Mouse (Mus musculus): ENCODE measurements around the gene Ap5s1. TPM values are rescaled to one million over a fixed set of nuclear protein-coding genes. Genes with fewer than 3 reads are reported as not detected.

Ap5s1 gene
- polyA plus RNA-seq, 2 experiments = 26.7 to 29.5 TPM

- Histone ChIP-seq H3K36me3 (ENCODE audit: control insufficient read depth, insufficient read depth, low read length) (no peaks in the 10 kb centered on the region; the same call in 1 of the 2 replicates), H3K4me2 (replicated peaks; ENCODE audit: low read depth, low read length, severe bottlenecking) (peak overlapping the region; percentile 68), H3K27me3 (ENCODE audit: control insufficient read depth, insufficient read depth, low read length) (no peaks in the 10 kb centered on the region), H3K27ac (replicated peaks; ENCODE audit: low read depth, low read length) (peak overlapping the region; percentile 95), H3K4me3 (replicated peaks; ENCODE audit: low read length) (peak overlapping the region; percentile 67), H3K9me3 (ENCODE audit: control insufficient read depth, low read length) (no peaks in the 10 kb centered on the region), H3K9ac (ENCODE audit: low read depth, low read length, severe bottlenecking) (peak overlapping the region; percentile 60), H3K4me1 (ENCODE audit: control insufficient read depth, insufficient read depth, low read length) (peaks cover 19% of the 10 kb centered on the region)
- 7% methylated on average over 10 of the region's 10 CpGs for WGBS
- TF ChIP-seq POLR2A (IDR thresholded peaks at IDR 0.05; ENCODE audit: borderline replicate concordance, extremely low read depth, insufficient read depth, insufficient read length) = peak; percentile 65; the same call in 1 of the 2 replicates
- ATAC-seq (ENCODE audit: low FRiP score, low read depth) = peak; percentile 75
- DNase-seq (ENCODE audit: low spot score) = no peak
Measured at GRCm38 (mm10) chr2:131261481-131262212, 54.8 kb downstream of the Ap5s1 start.

- Histone ChIP-seq H3K27me3 (ENCODE audit: control insufficient read depth, insufficient read depth, low read length) (no peaks in the 10 kb centered on the region), H3K9me3 (ENCODE audit: control insufficient read depth, low read length) (no peaks in the 10 kb centered on the region), H3K4me3 (replicated peaks; ENCODE audit: low read length) (peak within 1 kb of the TSS; percentile 67), H3K9ac (ENCODE audit: low read depth, low read length, severe bottlenecking) (peak within 1 kb of the TSS; percentile 95), H3K27ac (replicated peaks; ENCODE audit: low read depth, low read length) (peak within 1 kb of the TSS; percentile 95), H3K4me1 (ENCODE audit: control insufficient read depth, insufficient read depth, low read length) (peaks cover 19% of the 10 kb centered on the region), H3K4me2 (replicated peaks; ENCODE audit: low read depth, low read length, severe bottlenecking) (peak within 1 kb of the TSS; percentile 72), H3K36me3 (ENCODE audit: control insufficient read depth, insufficient read depth, low read length) (no peaks in the 10 kb centered on the region; the same call in 1 of the 2 replicates)
- ATAC-seq (ENCODE audit: low FRiP score, low read depth) (peak; percentile 99), DNase-seq (ENCODE audit: low spot score) (peak; percentile 98)
- TF ChIP-seq POLR2A (IDR thresholded peaks at IDR 0.05; ENCODE audit: borderline replicate concordance, extremely low read depth, insufficient read depth, insufficient read length) = peak; percentile 90
- under 1% methylated on average over 41 of the region's 49 CpGs for WGBS
Measured at GRCm38 (mm10) chr2:131262213-131262672, 55.4 kb downstream of the Ap5s1 start, which contains the start of gene Pank2. Gene Pank2, plus strand, starts transcription at chr2:131262495.

Other genes with a start within 250 kb of the Ap5s1 start
- 56.1 and 72.8 TPM in 2 replicates for gene Gfra4, start 164.0 kb upstream of the Ap5s1 start, polyA plus RNA-seq (2012; rRNA removed)
- gene Gfra4, start 164.0 kb upstream of the Ap5s1 start, polyA plus RNA-seq (2014; fragmentation: Nextera tagmentation; extraction: Ambion mirVana) = 33.3 and 38.6 TPM in 2 replicates
- gene Adam33, start 143.3 kb upstream of the Ap5s1 start, polyA plus RNA-seq (2012; rRNA removed) = 104 and 121 TPM in 2 replicates
- 30.7 and 33.8 TPM in 2 replicates for gene Adam33, start 143.3 kb upstream of the Ap5s1 start, polyA plus RNA-seq (2014; fragmentation: Nextera tagmentation; extraction: Ambion mirVana)
- 0.87 and 1.2 TPM in 2 replicates for gene Siglec1, start 120.3 kb upstream of the Ap5s1 start, polyA plus RNA-seq (2012; rRNA removed)
- gene Siglec1, start 120.3 kb upstream of the Ap5s1 start, polyA plus RNA-seq (2014; fragmentation: Nextera tagmentation; extraction: Ambion mirVana) = 0.51 and 0.94 TPM in 2 replicates
- 42.7 and 54.6 TPM in 2 replicates for gene Hspa12b, start 79.8 kb upstream of the Ap5s1 start, polyA plus RNA-seq (2012; rRNA removed)
- gene Hspa12b, start 79.8 kb upstream of the Ap5s1 start, polyA plus RNA-seq (2014; fragmentation: Nextera tagmentation; extraction: Ambion mirVana) = 10.2 and 10.9 TPM in 2 replicates
- not detected in 2 replicates for gene Gm11037, start 73.6 kb upstream of the Ap5s1 start, polyA plus RNA-seq (2012; rRNA removed)
- not detected in 2 replicates for gene Gm11037, start 73.6 kb upstream of the Ap5s1 start, polyA plus RNA-seq (2014; fragmentation: Nextera tagmentation; extraction: Ambion mirVana)
- 62.7 and 76.1 TPM in 2 replicates for gene 1700037H04Rik, start 47.0 kb upstream of the Ap5s1 start, polyA plus RNA-seq (2012; rRNA removed)
- gene 1700037H04Rik, start 47.0 kb upstream of the Ap5s1 start, polyA plus RNA-seq (2014; fragmentation: Nextera tagmentation; extraction: Ambion mirVana) = 59.4 and 67.4 TPM in 2 replicates
- gene Cenpb, start 27.0 kb upstream of the Ap5s1 start, polyA plus RNA-seq (2012; rRNA removed) = 48.3 and 56.4 TPM in 2 replicates
- 9.2 and 12.2 TPM in 2 replicates for gene Cenpb, start 27.0 kb upstream of the Ap5s1 start, polyA plus RNA-seq (2014; fragmentation: Nextera tagmentation; extraction: Ambion mirVana)
- 76.4 and 88.9 TPM in 2 replicates for gene Cdc25b, start 20.1 kb upstream of the Ap5s1 start, polyA plus RNA-seq (2012; rRNA removed)
- gene Cdc25b, start 20.1 kb upstream of the Ap5s1 start, polyA plus RNA-seq (2014; fragmentation: Nextera tagmentation; extraction: Ambion mirVana) = 52.1 and 56.2 TPM in 2 replicates
- gene Spef1, start 19.8 kb upstream of the Ap5s1 start, polyA plus RNA-seq (2012; rRNA removed) = 16.3 and 18.2 TPM in 2 replicates
- gene Spef1, start 19.8 kb upstream of the Ap5s1 start, polyA plus RNA-seq (2014; fragmentation: Nextera tagmentation; extraction: Ambion mirVana) = 6.7 and 8.1 TPM in 2 replicates
- gene Mavs, start 27.0 kb downstream of the Ap5s1 start, polyA plus RNA-seq (2012; rRNA removed) = 27.4 and 37.2 TPM in 2 replicates
- gene Mavs, start 27.0 kb downstream of the Ap5s1 start, polyA plus RNA-seq (2014; fragmentation: Nextera tagmentation; extraction: Ambion mirVana) = 17.2 and 18.6 TPM in 2 replicates
- 44.7 and 47.2 TPM in 2 replicates for gene Pank2, start 55.4 kb downstream of the Ap5s1 start, polyA plus RNA-seq (2012; rRNA removed)
- 44.6 and 50.0 TPM in 2 replicates for gene Pank2, start 55.4 kb downstream of the Ap5s1 start, polyA plus RNA-seq (2014; fragmentation: Nextera tagmentation; extraction: Ambion mirVana)
- gene Rnf24, start 145.8 kb downstream of the Ap5s1 start, polyA plus RNA-seq (2012; rRNA removed) = 14.6 and 18.0 TPM in 2 replicates
- gene Rnf24, start 145.8 kb downstream of the Ap5s1 start, polyA plus RNA-seq (2014; fragmentation: Nextera tagmentation; extraction: Ambion mirVana) = 7.7 and 7.9 TPM in 2 replicates